Mouse (Mus musculus) c-Kit-positive CD71-positive TER-119-positive erythroid progenitor cells, embryonic 14.5 days (primary cell): ENCODE data around the gene Dscaml1.

Experiments used
- DNase-seq: peaks from one replicate; pipeline ENCODE4 v3.0.0-alpha.2; 2013; ENCODE audit warnings: low spot score

Gene Dscaml1

GRCm38 (mm10) chr9:45570346-45570745 lies 143.9 kb downstream of the Dscaml1 start:
- DNase-seq = no peak

GRCm38 (mm10) chr9:45572787-45573492 lies 146.5 kb downstream of the Dscaml1 start:
- DNase-seq = no peak

GRCm38 (mm10) chr9:45573493-45573815 lies 147.0 kb downstream of the Dscaml1 start:
- no peak for DNase-seq

- no peak for DNase-seq
Observed at GRCm38 (mm10) chr9:45574021-45574420, 147.6 kb downstream of the Dscaml1 start.

GRCm38 (mm10) chr9:45580069-45580795 lies 153.8 kb downstream of the Dscaml1 start:
- no peak for DNase-seq

- no peak for DNase-seq
Observed at GRCm38 (mm10) chr9:45586475-45586874, 160.0 kb downstream of the Dscaml1 start.

- DNase-seq = no peak
Observed at GRCm38 (mm10) chr9:45587704-45588103, 161.3 kb downstream of the Dscaml1 start.

- peak; percentile 40 for DNase-seq
Observed at GRCm38 (mm10) chr9:45589867-45590266, 163.4 kb downstream of the Dscaml1 start.

- no peak for DNase-seq
Observed at GRCm38 (mm10) chr9:45591061-45591460, 164.6 kb downstream of the Dscaml1 start.

GRCm38 (mm10) chr9:45592374-45592773 lies 165.9 kb downstream of the Dscaml1 start:
- no peak for DNase-seq

GRCm38 (mm10) chr9:45598117-45598516 lies 171.7 kb downstream of the Dscaml1 start:
- no peak for DNase-seq

GRCm38 (mm10) chr9:45599377-45599776 lies 172.9 kb downstream of the Dscaml1 start:
- no peak for DNase-seq

- no peak for DNase-seq
Observed at GRCm38 (mm10) chr9:45607337-45607736, 180.9 kb downstream of the Dscaml1 start.

- DNase-seq = no peak
Observed at GRCm38 (mm10) chr9:45608097-45609031, 181.9 kb downstream of the Dscaml1 start.

GRCm38 (mm10) chr9:45610336-45611060 lies 184.1 kb downstream of the Dscaml1 start:
- DNase-seq = no peak

GRCm38 (mm10) chr9:45614616-45615015 lies 188.2 kb downstream of the Dscaml1 start:
- DNase-seq = no peak

GRCm38 (mm10) chr9:45617889-45618288 lies 191.5 kb downstream of the Dscaml1 start:
- no peak for DNase-seq

- DNase-seq = no peak
Observed at GRCm38 (mm10) chr9:45618443-45618842, 192.0 kb downstream of the Dscaml1 start.

GRCm38 (mm10) chr9:45620049-45620448 lies 193.6 kb downstream of the Dscaml1 start:
- DNase-seq = no peak

- DNase-seq = no peak
Observed at GRCm38 (mm10) chr9:45620920-45621319, 194.5 kb downstream of the Dscaml1 start.

GRCm38 (mm10) chr9:45625889-45626446 lies 199.5 kb downstream of the Dscaml1 start:
- DNase-seq = no peak

GRCm38 (mm10) chr9:45632520-45632919 lies 206.1 kb downstream of the Dscaml1 start:
- no peak for DNase-seq
